Mouse (Mus musculus) spleen, adult 2 months (tissue): Measurements from ENCODE around the gene Ntrk2. TPM values are rescaled to one million over a fixed set of nuclear protein-coding genes. Genes with fewer than 3 reads are reported as not detected.
"Not testable (repeated sequence)": the region's sequence is repeated elsewhere in the genome, so short reads cannot be mapped to it uniquely, and the experiment has no call there.

Experiments
- DNase-seq, 2 experiments: peaks; one replicate each; pipeline versions ENCODE4 v3.0.0 to v3.0.0-alpha.2; 2012 to 2021; ENCODE audit warnings: low spot score in 2 of 2, low read depth in 1 of 2
- H3K27ac ChIP-seq: fragments of 200-500 bp; 2 replicates; pipeline ENCODE4 v1.5.1; 2012; ENCODE audit warnings: low read length, inconsistent platforms; ENCODE audit not compliant: insufficient read depth
- H3K27me3 ChIP-seq: fragments of 200-500 bp; 2 replicates; pipeline ENCODE4 v1.6.1; 2012; ENCODE audit warnings: mild to moderate bottlenecking, moderate library complexity, low read length, inconsistent platforms; ENCODE audit not compliant: control insufficient read depth, insufficient read depth
- H3K36me3 ChIP-seq: fragments of 200-500 bp; 2 replicates; pipeline ENCODE4 v1.6.1; 2012; ENCODE audit warnings: mild to moderate bottlenecking, low read length, inconsistent platforms; ENCODE audit not compliant: control insufficient read depth, insufficient read depth
- H3K4me1 ChIP-seq: fragments of 200-500 bp; 2 replicates; pipeline ENCODE4 v1.6.1; 2011; ENCODE audit warnings: inconsistent platforms; ENCODE audit not compliant: control insufficient read depth, insufficient read depth, insufficient read length
- H3K4me3 ChIP-seq: fragments of 200-500 bp; 2 replicates; pipeline ENCODE4 v1.5.1; 2011; ENCODE audit warnings: mild to moderate bottlenecking, inconsistent platforms; ENCODE audit not compliant: insufficient read depth, insufficient read length; ENCODE audit errors: extremely low read depth
- CTCF ChIP-seq: fragments of 200-500 bp; IDR thresholded peaks from 2 replicates; pipeline ENCODE4 v1.5.1; 2011; ENCODE audit warnings: mild to moderate bottlenecking, inconsistent platforms; ENCODE audit not compliant: insufficient read depth, insufficient read length, insufficient replicate concordance; ENCODE audit errors: extremely low read depth
- POLR2A ChIP-seq: fragments of 200-500 bp; IDR thresholded peaks from 2 replicates; pipeline ENCODE4 v1.6.1; 2011; ENCODE audit warnings: low read depth, low read length, inconsistent platforms
- WGBS: fragments of 180-500 bp; shearing (Covaris S2); methylation state at CpG from one replicate; pipeline ENCODE4 v1.1.7; 2018; 5-methylcytosine and 5-hydroxymethylcytosine counted together
- polyA plus RNA-seq: library from polyadenylated mRNA; depleted of rRNA; stranded (reverse); fragments of >200 nt; gene quantifications from 2 replicates; pipeline ENCODE4 v1.2.3, GENCODE M21; 2012

Gene Ntrk2
- polyA plus RNA-seq, 1 experiment, result 1.3 TPM

DNA sequence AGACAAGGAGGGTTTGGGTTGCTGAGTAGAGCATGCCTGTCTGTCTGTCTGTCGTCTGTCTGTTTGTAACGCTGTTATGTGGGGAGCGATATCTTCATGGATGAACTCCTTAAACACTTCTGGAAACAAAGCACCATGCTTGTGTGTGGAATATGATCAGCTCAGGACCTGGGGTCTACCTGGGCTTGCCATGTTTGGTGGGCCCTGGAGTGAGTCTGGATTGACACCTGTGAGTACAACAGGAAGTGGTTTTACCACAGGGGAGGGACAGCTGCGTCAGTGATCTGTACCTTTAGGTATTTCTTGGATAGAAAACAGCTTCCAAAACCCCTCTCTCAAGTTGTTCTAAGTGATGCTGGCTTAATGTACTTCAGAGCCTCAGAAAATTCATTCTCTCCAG is 222.2 kb downstream of the Ntrk2 start:
- Histone ChIP-seq H3K27me3 (no peaks in the 10 kb centered on the region), H3K4me3 (no peak overlapping the region), H3K27ac (no peak overlapping the region), H3K4me1 (no peaks in the 10 kb centered on the region; the same call in 1 of the 2 replicates), H3K36me3 (no peaks in the 10 kb centered on the region)
- 73% methylated on average over 4 of the region's 4 CpGs for WGBS
- no peak for DNase-seq
- TF ChIP-seq POLR2A (no peak), CTCF (no peak)

DNA sequence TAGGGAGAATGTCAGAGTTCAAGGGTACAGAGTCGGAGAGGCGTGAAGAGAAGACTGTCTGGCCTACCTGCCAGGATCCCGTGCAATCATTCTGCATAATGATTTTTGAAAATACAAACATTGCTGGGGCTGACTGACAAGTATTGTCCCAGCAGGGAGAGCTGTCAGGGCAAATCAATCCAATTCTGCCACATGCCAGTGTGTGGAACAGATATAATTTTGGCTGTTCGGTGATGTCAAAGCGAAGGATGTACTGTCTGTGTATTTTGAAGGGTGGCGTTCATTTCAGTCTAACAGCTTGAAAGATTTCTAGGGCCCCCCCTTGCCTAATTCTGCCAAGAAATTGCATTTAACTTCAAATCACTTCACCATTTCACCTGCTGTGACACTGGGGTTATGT is 224.2 kb downstream of the Ntrk2 start:
- TF ChIP-seq CTCF (no peak), POLR2A (no peak)
- H3K4me3 ChIP-seq, result no peak overlapping the region
- no peaks in the 10 kb centered on the region; the same call in 1 of the 2 replicates for H3K4me1 ChIP-seq
- H3K27me3 ChIP-seq, result no peaks in the 10 kb centered on the region
- 90% methylated on average over 6 of the region's 6 CpGs for WGBS
- no peak for DNase-seq
- no peaks in the 10 kb centered on the region for H3K36me3 ChIP-seq
- no peak overlapping the region for H3K27ac ChIP-seq

GRCm38 (mm10) chr13:59040156-59040915 is 234.0 kb downstream of the Ntrk2 start:
- TF ChIP-seq CTCF (no peak), POLR2A (no peak)
- no peak overlapping the region for H3K4me3 ChIP-seq
- no peaks in the 10 kb centered on the region for H3K27me3 ChIP-seq
- no peak for DNase-seq
- no peak overlapping the region for H3K27ac ChIP-seq
- 84% methylated on average over 16 of the region's 16 CpGs for WGBS
- H3K36me3 ChIP-seq, result no peaks in the 10 kb centered on the region
- H3K4me1 ChIP-seq, result no peaks in the 10 kb centered on the region

DNA sequence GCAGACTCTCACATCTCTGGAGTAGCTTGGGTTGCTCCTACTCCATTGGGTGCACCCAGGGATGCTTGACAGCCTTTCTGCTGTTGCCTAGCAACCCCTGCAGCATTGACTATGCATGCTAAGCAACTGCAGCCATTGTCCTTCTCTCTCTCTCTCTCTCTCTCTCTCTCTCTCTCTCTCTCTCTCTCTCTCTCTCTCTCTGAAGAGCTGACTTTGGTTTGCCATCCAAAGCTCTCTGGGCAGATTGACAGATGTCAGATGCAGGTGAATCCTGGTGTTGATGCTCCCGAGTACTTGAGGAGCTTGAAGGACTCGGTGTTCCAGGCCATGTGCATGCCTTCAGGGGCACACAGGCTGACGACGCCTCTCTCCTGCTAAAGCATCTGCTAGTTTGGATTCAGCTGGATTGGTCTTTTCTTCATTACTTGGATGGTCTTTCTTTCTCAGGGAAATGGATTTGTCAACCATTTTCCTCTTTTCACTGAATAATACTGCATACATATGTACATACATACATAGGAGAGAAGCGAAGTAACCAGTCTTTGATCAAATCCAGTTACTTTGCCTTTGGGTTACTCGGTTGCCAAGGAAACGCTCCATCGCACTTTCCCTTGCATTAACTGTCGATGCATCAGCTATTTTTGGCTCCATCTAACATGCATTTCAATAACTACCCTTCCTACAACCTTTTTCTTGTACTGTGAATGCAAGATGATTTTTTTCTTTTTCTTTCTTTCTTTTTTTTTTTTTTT is 234.8 kb downstream of the Ntrk2 start:
- Histone ChIP-seq H3K36me3 (no peaks in the 10 kb centered on the region), H3K4me3 (no peak overlapping the region), H3K27me3 (no peaks in the 10 kb centered on the region), H3K4me1 (no peaks in the 10 kb centered on the region), H3K27ac (no peak overlapping the region)
- WGBS, result 75% methylated on average over 9 of the region's 9 CpGs
- TF ChIP-seq CTCF (no peak), POLR2A (no peak)
- no peak for DNase-seq

- Histone ChIP-seq H3K27me3 (no peaks in the 10 kb centered on the region), H3K4me3 (no peak overlapping the region), H3K36me3 (no peaks in the 10 kb centered on the region), H3K27ac (no peak overlapping the region), H3K4me1 (no peaks in the 10 kb centered on the region)
- 72% methylated on average over 4 of the region's 4 CpGs for WGBS
- DNase-seq, result no peak
- no peak for TF ChIP-seq POLR2A
- TF ChIP-seq CTCF, result no peak
Observed at GRCm38 (mm10) chr13:59052188-59052587, 245.8 kb downstream of the Ntrk2 start.

- not testable (repeated sequence) for H3K27me3 ChIP-seq, DNase-seq, H3K27ac ChIP-seq, H3K4me3 ChIP-seq, H3K36me3 ChIP-seq, H3K4me1 ChIP-seq
- WGBS, result 84% methylated on average over 8 of the region's 8 CpGs
Observed at GRCm38 (mm10) chr13:59054331-59054730, 248.0 kb downstream of the Ntrk2 start.

- 74% methylated on average over 4 of the region's 4 CpGs for WGBS
- TF ChIP-seq POLR2A (no peak), CTCF (no peak)
- DNase-seq, result no peak
- H3K4me3 ChIP-seq, result no peak overlapping the region
- no peak overlapping the region for H3K27ac ChIP-seq
- no peaks in the 10 kb centered on the region for H3K27me3 ChIP-seq
- H3K4me1 ChIP-seq, result no peaks in the 10 kb centered on the region
- H3K36me3 ChIP-seq, result no peaks in the 10 kb centered on the region
Observed at GRCm38 (mm10) chr13:59056859-59057258, 250.5 kb downstream of the Ntrk2 start.
